Mouse (Mus musculus) brown adipose tissue, adult 24 weeks (tissue): ENCODE results near the gene Slc44a1. TPM values are rescaled to one million over a fixed set of nuclear protein-coding genes. Genes with fewer than 3 reads are reported as not detected.

Experiments used
- H3K27ac ChIP-seq: fragments of 200-500 bp; replicated peaks from 2 replicates; pipeline ENCODE4 v1.5.1; 2012; ENCODE audit warnings: low read depth, mild to moderate bottlenecking, low read length
- H3K4me1 ChIP-seq: fragments of 200-500 bp; 2 replicates; pipeline ENCODE4 v1.6.1; 2012; ENCODE audit warnings: low read length, mixed read lengths; ENCODE audit not compliant: control insufficient read depth, insufficient read depth, insufficient read length
- H3K4me3 ChIP-seq: fragments of 200-500 bp; 2 replicates; pipeline ENCODE4 v1.5.1; 2012; ENCODE audit warnings: low read depth, mild to moderate bottlenecking, low read length, moderate library complexity; ENCODE audit not compliant: insufficient read depth
- polyA plus RNA-seq: library from polyadenylated mRNA; stranded (reverse); fragments of >200 nt; gene quantifications from 2 replicates; pipeline ENCODE4 v1.2.4, GENCODE M21; 2012; ENCODE audit not compliant: missing spikeins, insufficient read depth, insufficient read length

The Slc44a1 gene
- polyA plus RNA-seq, 1 experiment: 32.8 TPM

GRCm38 (mm10) chr4:53475230-53475952, 35.2 kb downstream of the Slc44a1 start:
- H3K4me3 ChIP-seq: no peak overlapping the region
- H3K4me1 ChIP-seq: peaks cover 17% of the 10 kb centered on the region
- H3K27ac ChIP-seq: no peak overlapping the region

- peaks cover 17% of the 10 kb centered on the region for H3K4me1 ChIP-seq
- H3K4me3 ChIP-seq: no peak overlapping the region
- H3K27ac ChIP-seq: no peak overlapping the region
These were observed 38.4 kb downstream of the Slc44a1 start for GRCm38 (mm10) chr4:53478644-53479043.

- Histone ChIP-seq H3K4me1 (peaks cover 8% of the 10 kb centered on the region; the same call in 1 of the 2 replicates), H3K4me3 (no peak overlapping the region), H3K27ac (no peak overlapping the region)
These were observed 47.3 kb downstream of the Slc44a1 start for GRCm38 (mm10) chr4:53487216-53488188.

- H3K27ac ChIP-seq: no peak overlapping the region
- no peak overlapping the region for H3K4me3 ChIP-seq
- peaks cover 8% of the 10 kb centered on the region; the same call in 1 of the 2 replicates for H3K4me1 ChIP-seq
These were observed 48.6 kb downstream of the Slc44a1 start for GRCm38 (mm10) chr4:53488803-53489202.

GRCm38 (mm10) chr4:53490371-53490770, 50.2 kb downstream of the Slc44a1 start:
- Histone ChIP-seq H3K4me3 (no peak overlapping the region), H3K4me1 (peaks cover 8% of the 10 kb centered on the region; the same call in 1 of the 2 replicates), H3K27ac (no peak overlapping the region)

GRCm38 (mm10) chr4:53491269-53491668, 51.1 kb downstream of the Slc44a1 start:
- H3K4me3 ChIP-seq: no peak overlapping the region
- H3K4me1 ChIP-seq: peaks cover 8% of the 10 kb centered on the region; the same call in 1 of the 2 replicates
- H3K27ac ChIP-seq: no peak overlapping the region

- Histone ChIP-seq H3K4me3 (no peak overlapping the region), H3K4me1 (peaks cover 4% of the 10 kb centered on the region; the same call in 1 of the 2 replicates)
These were observed 55.4 kb downstream of the Slc44a1 start for GRCm38 (mm10) chr4:53495646-53496045.

GRCm38 (mm10) chr4:53502764-53503163, 62.6 kb downstream of the Slc44a1 start:
- Histone ChIP-seq H3K4me3 (no peak overlapping the region), H3K27ac (no peak overlapping the region), H3K4me1 (no peaks in the 10 kb centered on the region)

More at GRCm38 (mm10) chr4:53495646-53496045, 55.4 kb downstream of the Slc44a1 start:
- H3K27ac ChIP-seq: no peak overlapping the region

GRCm38 (mm10) chr4:53512131-53512916, 72.1 kb downstream of the Slc44a1 start:
- Histone ChIP-seq H3K4me1 (peaks cover 16% of the 10 kb centered on the region), H3K27ac (no peak overlapping the region), H3K4me3 (no peak overlapping the region)

GRCm38 (mm10) chr4:53513276-53514081, 73.3 kb downstream of the Slc44a1 start:
- Histone ChIP-seq H3K4me1 (peaks cover 16% of the 10 kb centered on the region), H3K4me3 (no peak overlapping the region), H3K27ac (no peak overlapping the region)

- Histone ChIP-seq H3K4me3 (no peak overlapping the region), H3K4me1 (peaks cover 16% of the 10 kb centered on the region)
These were observed 75.9 kb downstream of the Slc44a1 start for GRCm38 (mm10) chr4:53516011-53516532.

GRCm38 (mm10) chr4:53519429-53519828, 79.2 kb downstream of the Slc44a1 start:
- H3K4me1 ChIP-seq: no peaks in the 10 kb centered on the region
- H3K4me3 ChIP-seq: no peak overlapping the region
- no peak overlapping the region for H3K27ac ChIP-seq

More at GRCm38 (mm10) chr4:53516011-53516532, 75.9 kb downstream of the Slc44a1 start:
- H3K27ac ChIP-seq: no peak overlapping the region

- peaks cover 2% of the 10 kb centered on the region; the same call in 1 of the 2 replicates for H3K4me1 ChIP-seq
- H3K4me3 ChIP-seq: no peak overlapping the region
- H3K27ac ChIP-seq: no peak overlapping the region
These were observed 80.8 kb downstream of the Slc44a1 start for GRCm38 (mm10) chr4:53521028-53521427.

- peaks cover 7% of the 10 kb centered on the region; the same call in 1 of the 2 replicates for H3K4me1 ChIP-seq
- no peak overlapping the region for H3K4me3 ChIP-seq
- H3K27ac ChIP-seq: no peak overlapping the region
These were observed 82.4 kb downstream of the Slc44a1 start for GRCm38 (mm10) chr4:53522655-53523054.
